Mouse (Mus musculus) midbrain, embryonic 16.5 days (tissue): ENCODE measurements around the gene Nkx2-3. TPM values are rescaled to one million over a fixed set of nuclear protein-coding genes. Genes with fewer than 3 reads are reported as not detected.

Experiments
- ATAC-seq: fragments of 200-750 bp; cut with Nextera tagmentation; 2 replicates; pipeline ENCODE4 v1.8.0; 2017; ENCODE audit warnings: moderate TSS enrichment
- H3K27ac ChIP-seq: fragments of 300-500 bp; sonication (generic); 2 replicates; pipeline ENCODE4 v1.5.1; 2014; ENCODE audit warnings: mild to moderate bottlenecking, low read length, mixed read lengths
- H3K27me3 ChIP-seq: fragments of 300-500 bp; sonication (generic); 2 replicates; pipeline ENCODE4 v1.6.1; 2014; ENCODE audit warnings: low read depth, low read length, mixed read lengths; ENCODE audit not compliant: control insufficient read depth, insufficient read depth
- H3K36me3 ChIP-seq: fragments of 300-500 bp; sonication (generic); 2 replicates; pipeline ENCODE4 v1.6.1; 2014; ENCODE audit warnings: mild to moderate bottlenecking, low read length, moderate library complexity, mixed read lengths; ENCODE audit not compliant: control insufficient read depth, insufficient read depth
- H3K4me1 ChIP-seq: fragments of 300-500 bp; sonication (generic); 2 replicates; pipeline ENCODE4 v1.6.1; 2014; ENCODE audit warnings: mild to moderate bottlenecking, low read length, mixed read lengths; ENCODE audit not compliant: control insufficient read depth, insufficient read depth
- H3K4me2 ChIP-seq: fragments of 300-500 bp; sonication (generic); 2 replicates; pipeline ENCODE4 v1.6.1; 2014; ENCODE audit warnings: mild to moderate bottlenecking, low read length, mixed read lengths
- H3K4me3 ChIP-seq: fragments of 300-500 bp; sonication (generic); 2 replicates; pipeline ENCODE4 v1.5.1; 2014; ENCODE audit warnings: low read depth, mild to moderate bottlenecking, low read length, moderate library complexity, mixed read lengths
- H3K9ac ChIP-seq: fragments of 300-500 bp; sonication (generic); 2 replicates; pipeline ENCODE4 v1.6.1; 2014; ENCODE audit warnings: low read depth, low read length, mixed read lengths
- H3K9me3 ChIP-seq: fragments of 300-500 bp; sonication (generic); replicated peaks from 2 replicates; pipeline ENCODE4 v1.6.1; 2014; ENCODE audit warnings: mild to moderate bottlenecking, low read length, mixed read lengths; ENCODE audit not compliant: control insufficient read depth, poor library complexity, severe bottlenecking
- WGBS: fragments of 180-500 bp; shearing (Covaris S2); extraction: QIAGEN DNeasy Blood & Tissue Kit; methylation state at CpG from one replicate; pipeline ENCODE4 v1.1.7; 2014; 5-methylcytosine and 5-hydroxymethylcytosine counted together
- polyA plus RNA-seq: library from polyadenylated mRNA; unstranded; fragments of >200 nt; fragmentation: Nextera tagmentation; extraction: Ambion mirVana; gene quantifications from 2 replicates; pipeline ENCODE4 v1.2.1, GENCODE M21; 2015

Gene Nkx2-3
- polyA plus RNA-seq, 1 experiment from 2014 or later: 0.55 TPM

DNA sequence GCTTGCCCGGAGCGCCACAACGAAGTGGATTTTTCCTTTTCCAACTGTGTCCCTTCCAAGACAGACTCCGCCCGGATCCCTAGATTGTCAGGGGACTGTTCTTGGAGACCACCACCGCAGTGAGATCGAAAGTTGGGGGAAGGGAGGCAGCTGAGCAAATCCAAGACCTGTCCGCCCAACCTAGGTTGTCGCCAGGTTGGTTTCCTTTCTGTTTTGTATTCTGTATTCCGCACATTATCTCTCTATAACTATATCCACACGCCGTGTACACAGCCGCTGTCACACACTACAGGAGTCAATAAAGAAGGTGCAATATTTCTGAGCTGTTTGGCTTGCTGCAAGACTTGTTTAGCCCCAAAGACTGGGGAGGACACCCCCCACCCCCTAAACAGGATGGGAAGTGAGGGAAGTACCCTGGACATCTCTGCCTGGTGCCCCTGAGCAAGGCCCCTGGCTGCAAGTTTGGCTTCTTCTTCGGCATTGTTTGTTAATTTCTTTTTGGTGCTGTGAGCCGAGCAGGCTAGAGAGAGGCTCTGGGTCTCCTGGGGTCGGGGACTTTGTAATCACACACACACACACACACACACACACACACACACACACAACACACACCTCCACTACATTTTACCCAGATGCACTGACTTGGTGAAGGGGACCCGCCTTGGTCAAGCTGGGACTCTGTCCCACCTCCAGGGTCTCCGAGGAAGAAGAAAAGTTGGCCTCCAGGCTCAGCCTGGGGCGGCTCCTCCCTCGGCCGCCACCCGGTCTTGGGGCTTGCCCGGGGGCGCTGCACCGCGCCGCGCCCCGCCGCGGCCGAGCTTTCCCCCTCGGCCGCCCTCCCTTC is 3.7 kb downstream of the Nkx2-3 start:
- ATAC-seq: no peak
- Histone ChIP-seq H3K9ac (no peak overlapping the region), H3K4me1 (peaks cover 7% of the 10 kb centered on the region; the same call in 1 of the 2 replicates), H3K36me3 (no peaks in the 10 kb centered on the region), H3K9me3 (no peaks in the 10 kb centered on the region), H3K4me3 (peak overlapping the region; percentile 27), H3K4me2 (peak overlapping the region; percentile 47), H3K27me3 (peaks cover 54% of the 10 kb centered on the region), H3K27ac (no peak overlapping the region)
- WGBS: under 1% methylated on average over 29 of the region's 34 CpGs

DNA sequence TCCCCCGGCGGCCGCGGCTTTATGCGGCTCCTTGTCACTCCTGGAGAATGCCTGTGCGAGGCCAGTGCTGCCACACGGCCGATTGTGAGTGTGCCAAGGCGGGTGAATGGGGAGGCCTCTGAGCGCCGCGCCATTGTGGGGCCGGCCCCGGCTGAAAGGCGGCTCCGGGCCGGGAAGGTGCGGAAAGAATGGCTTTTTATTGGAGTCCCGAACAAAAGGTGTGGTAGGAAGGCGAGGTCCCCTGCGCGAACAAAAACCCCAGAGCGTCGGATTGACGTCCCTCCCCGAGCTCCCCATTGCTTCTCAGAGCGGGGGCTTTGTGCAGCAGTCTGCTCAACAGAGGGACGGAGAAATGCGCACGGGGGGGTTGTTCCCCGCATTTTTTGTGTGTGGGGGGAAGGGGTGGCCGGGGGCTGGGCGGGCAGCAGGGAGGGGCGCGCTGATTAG is 4.3 kb downstream of the Nkx2-3 start:
- H3K27ac ChIP-seq: no peak overlapping the region
- peak overlapping the region; percentile 47 for H3K4me2 ChIP-seq
- H3K9ac ChIP-seq: peak overlapping the region; percentile 41; the same call in 1 of the 2 replicates
- H3K9me3 ChIP-seq: no peaks in the 10 kb centered on the region
- H3K4me1 ChIP-seq: peaks cover 7% of the 10 kb centered on the region; the same call in 1 of the 2 replicates
- no peaks in the 10 kb centered on the region for H3K36me3 ChIP-seq
- ATAC-seq: peak; percentile 71; the same call in 1 of the 2 replicates
- under 1% methylated on average over 35 of the region's 35 CpGs for WGBS
- H3K27me3 ChIP-seq: peaks cover 55% of the 10 kb centered on the region
- peak overlapping the region; percentile 27 for H3K4me3 ChIP-seq

DNA sequence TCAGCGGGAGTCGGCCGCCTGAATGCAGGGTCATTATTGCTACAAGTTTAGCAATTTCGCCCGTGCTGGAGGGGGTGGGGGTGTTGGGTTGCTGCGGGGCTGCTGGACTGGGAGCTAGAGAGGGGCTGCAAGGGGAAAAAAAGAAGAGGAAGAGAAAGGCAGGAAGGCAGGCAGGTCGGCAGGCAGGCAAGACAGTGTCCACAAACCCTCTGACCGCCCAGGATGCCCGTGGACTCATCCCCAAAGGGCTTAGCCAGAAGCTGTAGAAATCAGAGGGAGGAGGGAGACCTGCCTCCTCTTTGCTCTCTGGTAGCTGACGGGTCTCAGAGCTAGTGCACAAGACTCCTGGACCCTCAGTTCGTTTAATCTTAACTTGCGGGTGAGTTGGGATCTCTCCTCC is 4.8 kb downstream of the Nkx2-3 start:
- Histone ChIP-seq H3K4me3 (peak overlapping the region; percentile 27; the same call in 1 of the 2 replicates), H3K27me3 (peaks cover 55% of the 10 kb centered on the region), H3K4me1 (peaks cover 7% of the 10 kb centered on the region; the same call in 1 of the 2 replicates), H3K4me2 (peak overlapping the region; percentile 47), H3K9me3 (no peaks in the 10 kb centered on the region), H3K36me3 (no peaks in the 10 kb centered on the region), H3K27ac (no peak overlapping the region), H3K9ac (no peak overlapping the region)
- 0 out of 2 replicates have a peak, but pooled peaks have one; percentile 13 for ATAC-seq
- WGBS: 0% methylated on average over 12 of the region's 12 CpGs

DNA sequence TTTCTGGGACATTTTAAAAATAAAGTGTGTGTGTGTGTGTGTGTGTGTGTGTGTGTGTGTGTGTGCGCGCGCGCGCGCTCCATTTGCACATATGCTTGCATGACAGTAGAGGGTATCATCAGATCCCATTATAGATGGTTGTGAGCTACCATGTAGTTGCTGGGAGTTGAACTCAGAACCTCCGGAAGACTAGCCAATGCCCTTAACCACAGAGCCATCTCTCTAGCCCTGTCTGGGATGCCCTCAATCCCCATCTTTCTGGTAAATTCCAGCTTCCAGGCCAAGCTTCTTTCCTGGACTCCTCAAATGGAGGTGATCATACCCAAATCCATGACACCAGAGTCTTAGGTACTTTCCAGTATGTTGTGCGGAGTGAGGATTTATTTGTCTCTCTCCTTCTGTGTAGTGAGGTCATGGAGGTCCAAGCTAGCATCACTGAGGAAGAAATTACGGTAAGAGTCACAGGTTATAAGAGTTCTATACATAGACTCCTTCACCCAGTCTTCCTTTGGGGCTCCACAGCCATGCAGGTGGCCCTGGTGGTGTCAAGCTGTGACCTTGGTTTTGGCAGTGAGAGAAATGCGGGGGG is 5.7 kb downstream of the Nkx2-3 start:
- Histone ChIP-seq H3K36me3 (no peaks in the 10 kb centered on the region), H3K9me3 (no peaks in the 10 kb centered on the region), H3K27me3 (peaks cover 59% of the 10 kb centered on the region), H3K4me3 (no peak overlapping the region), H3K27ac (no peak overlapping the region), H3K9ac (no peak overlapping the region), H3K4me2 (no peak overlapping the region), H3K4me1 (peaks cover 7% of the 10 kb centered on the region; the same call in 1 of the 2 replicates)
- ATAC-seq: no peak
- WGBS: 43% methylated on average over 10 of the region's 10 CpGs

DNA sequence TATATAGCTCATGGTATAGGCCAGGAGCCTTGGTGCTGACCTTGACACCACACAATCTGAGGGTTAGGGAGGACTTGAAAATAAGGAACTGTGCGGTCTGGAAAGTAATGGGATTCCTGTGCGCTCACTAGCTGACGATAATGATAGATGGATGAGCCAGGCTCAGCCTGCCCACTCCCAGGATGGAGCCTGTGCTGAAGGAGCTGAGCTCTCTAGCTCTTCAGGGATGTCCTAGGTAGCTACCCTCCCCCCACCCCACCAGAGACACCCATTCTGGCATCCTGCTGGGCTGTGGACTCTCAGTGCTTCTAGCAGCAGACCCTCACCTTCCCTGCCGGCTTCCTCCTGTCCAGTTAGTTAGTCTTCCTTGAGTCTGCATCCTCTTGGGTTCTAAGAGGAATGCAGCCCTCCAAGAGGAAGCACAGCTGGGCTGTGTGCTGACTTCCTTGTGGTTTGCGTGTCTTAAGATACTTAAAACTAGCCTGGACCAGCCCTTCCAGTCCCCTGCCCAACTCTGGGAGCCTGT is 6.4 kb downstream of the Nkx2-3 start:
- Histone ChIP-seq H3K9me3 (no peaks in the 10 kb centered on the region), H3K9ac (no peak overlapping the region), H3K36me3 (no peaks in the 10 kb centered on the region), H3K4me1 (peaks cover 7% of the 10 kb centered on the region; the same call in 1 of the 2 replicates), H3K4me2 (no peak overlapping the region), H3K27me3 (peaks cover 61% of the 10 kb centered on the region), H3K27ac (no peak overlapping the region), H3K4me3 (no peak overlapping the region)
- ATAC-seq: no peak
- WGBS: 13% methylated on average over 5 of the region's 5 CpGs

DNA sequence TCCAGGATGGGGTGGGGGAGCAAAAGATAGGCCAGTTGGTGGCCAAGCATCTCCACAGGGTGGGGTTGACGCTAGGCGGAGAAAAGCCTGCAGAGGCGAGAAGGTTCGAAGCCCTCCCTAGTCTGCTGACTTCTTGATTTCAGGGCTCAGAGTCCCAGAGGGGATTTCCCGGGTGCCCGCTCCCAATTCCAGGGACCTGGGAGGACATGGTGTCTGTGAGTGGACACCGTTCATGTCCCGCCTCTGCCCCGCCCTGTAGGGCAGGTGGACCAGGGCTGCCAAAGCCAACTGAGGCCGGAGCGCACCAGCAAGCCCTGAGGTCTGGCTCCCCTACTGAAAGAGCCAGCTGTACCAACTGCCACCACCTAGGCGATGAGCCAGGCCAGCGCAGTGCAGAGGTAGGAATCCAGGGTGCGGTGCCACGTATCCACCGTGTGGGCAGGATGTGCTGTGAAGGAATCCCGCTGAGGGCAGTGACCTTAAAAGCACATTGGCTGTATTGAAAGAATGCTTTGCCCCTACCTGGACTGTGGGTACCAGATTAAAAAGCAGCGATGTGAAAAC is 7.9 kb downstream of the Nkx2-3 start:
- Histone ChIP-seq H3K27me3 (peaks cover 61% of the 10 kb centered on the region), H3K4me3 (no peak overlapping the region), H3K36me3 (no peaks in the 10 kb centered on the region), H3K9me3 (no peaks in the 10 kb centered on the region), H3K27ac (no peak overlapping the region), H3K4me1 (peaks cover 4% of the 10 kb centered on the region; the same call in 1 of the 2 replicates), H3K9ac (no peak overlapping the region), H3K4me2 (no peak overlapping the region)
- ATAC-seq: no peak
- WGBS: 5% methylated on average over 18 of the region's 18 CpGs

DNA sequence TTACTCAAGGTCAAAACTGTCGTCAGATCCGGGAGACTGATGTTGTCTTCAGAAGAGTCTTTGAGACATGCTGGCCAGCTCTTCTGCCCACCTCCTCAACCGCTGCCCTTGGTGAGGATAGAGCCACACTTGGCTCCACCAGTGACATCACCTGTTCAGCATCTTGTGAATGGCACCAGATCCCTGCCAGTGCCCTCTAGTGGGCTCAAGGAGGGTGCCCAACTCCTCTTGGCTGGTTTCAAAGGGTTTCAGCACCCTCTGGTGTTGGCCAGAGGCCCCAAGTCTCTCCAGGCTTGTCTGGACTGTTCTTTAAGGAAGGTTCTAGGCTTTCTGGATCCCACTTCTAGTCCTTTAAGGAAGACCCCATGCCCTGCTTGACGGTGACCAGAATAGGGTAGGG is 11.8 kb downstream of the Nkx2-3 start:
- no peaks in the 10 kb centered on the region for H3K4me1 ChIP-seq
- no peak overlapping the region for H3K4me2 ChIP-seq
- ATAC-seq: no peak
- peaks cover 36% of the 10 kb centered on the region for H3K27me3 ChIP-seq
- no peak overlapping the region for H3K27ac ChIP-seq
- WGBS: 33% methylated on average over 4 of the region's 4 CpGs
- no peak overlapping the region for H3K4me3 ChIP-seq
- no peaks in the 10 kb centered on the region for H3K9me3 ChIP-seq
- H3K36me3 ChIP-seq: no peaks in the 10 kb centered on the region
- no peak overlapping the region for H3K9ac ChIP-seq

DNA sequence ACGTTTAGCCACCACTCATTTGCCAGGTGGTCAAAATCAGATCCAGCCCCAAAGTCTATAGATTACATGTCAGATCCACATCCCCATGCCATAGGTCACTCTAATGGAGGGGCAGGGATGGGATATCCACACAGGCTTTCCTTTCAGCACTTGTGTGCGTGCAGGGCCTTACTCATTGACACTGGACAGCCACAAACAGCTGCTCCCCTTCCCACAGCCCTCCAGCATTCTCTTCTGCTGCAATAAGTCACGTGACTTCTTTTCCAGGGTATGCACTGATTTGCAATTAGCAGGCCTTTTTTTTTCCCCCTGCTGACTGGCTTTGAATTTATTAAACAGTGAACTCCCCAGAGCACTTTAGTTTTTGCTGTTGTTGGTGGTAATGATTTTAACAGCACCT is 14.0 kb downstream of the Nkx2-3 start:
- no peak overlapping the region for H3K27ac ChIP-seq
- H3K9me3 ChIP-seq: no peaks in the 10 kb centered on the region
- no peaks in the 10 kb centered on the region for H3K36me3 ChIP-seq
- H3K9ac ChIP-seq: no peak overlapping the region
- no peaks in the 10 kb centered on the region for H3K4me1 ChIP-seq
- H3K27me3 ChIP-seq: peaks cover 16% of the 10 kb centered on the region
- WGBS: 37% methylated on average over 3 of the region's 3 CpGs
- no peak for ATAC-seq
- no peak overlapping the region for H3K4me2 ChIP-seq
- H3K4me3 ChIP-seq: no peak overlapping the region
